Mouse (Mus musculus) neural tube, embryonic 10.5 days (tissue): ENCODE data around the gene Slc26a1.

Source experiments
- DNase-seq: peaks from one replicate; pipeline ENCODE4 v3.0.0-alpha.2; 2017; ENCODE audit warnings: low spot score; ENCODE audit errors: extremely low spot score

The Slc26a1 gene

DNA sequence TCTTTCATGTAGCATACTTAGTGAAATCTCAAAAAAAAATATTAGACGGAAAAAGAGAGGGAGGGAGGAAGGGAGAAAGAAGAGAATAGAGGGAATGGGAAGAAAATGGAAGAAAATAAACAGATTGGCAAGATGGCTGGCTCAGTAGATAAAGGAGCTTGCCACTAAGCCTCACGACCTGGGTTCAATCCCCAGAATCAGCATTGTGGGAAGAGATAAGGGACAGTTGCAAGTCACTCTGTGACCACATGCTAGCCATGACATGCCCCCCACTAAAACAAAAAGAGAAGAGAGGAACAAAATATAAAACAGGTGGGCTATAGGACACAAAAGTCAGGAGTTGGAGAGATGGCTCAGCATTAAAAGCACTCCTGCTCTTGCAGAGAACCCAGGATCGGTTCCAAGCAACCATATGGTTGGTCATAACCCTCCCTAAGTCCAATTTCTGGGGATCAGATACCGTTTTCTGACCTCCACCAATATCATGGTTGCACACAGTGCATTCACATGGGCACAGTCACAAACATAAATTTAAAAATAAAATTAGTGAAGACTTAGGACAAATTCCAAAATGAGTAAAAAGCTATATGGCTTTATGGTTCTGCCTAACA is 49.2 kb downstream of the Slc26a1 start:
- no peak for DNase-seq

GRCm38 (mm10) chr5:108621870-108622269 is 53.5 kb downstream of the Slc26a1 start:
- no peak for DNase-seq
